Mouse (Mus musculus) bone marrow, adult 2 months (tissue): Measurements from ENCODE around the gene C1qtnf7.

Experiments used
- CTCF ChIP-seq: fragments of 200-500 bp; IDR thresholded peaks from 2 replicates; pipeline ENCODE4 v1.5.1; 2011; ENCODE audit warnings: low read length, control low read depth; ENCODE audit not compliant: control insufficient read depth, insufficient read depth
- POLR2A ChIP-seq: fragments of 200-500 bp; IDR thresholded peaks from 2 replicates; pipeline ENCODE4 v1.6.1; 2011; ENCODE audit warnings: low read depth, mild to moderate bottlenecking, control low read depth, low read length, borderline replicate concordance; ENCODE audit not compliant: control insufficient read depth

- no peak for TF ChIP-seq POLR2A
- TF ChIP-seq CTCF = no peak
Observed at GRCm38 (mm10) chr5:43557436-43557835, 42.1 kb downstream of the C1qtnf7 start.
